Mouse (Mus musculus): Measurements from ENCODE around the gene Wapl. TPM values are rescaled to one million over a fixed set of nuclear protein-coding genes. Genes with fewer than 3 reads are reported as not detected.
A peak's percentile ranks its signal among the peaks of the same experiment; 100 is the strongest.

Gene Wapl
- polyA plus RNA-seq, 1 experiment from 2014 or later = 19.4 TPM

GRCm38 (mm10) chr14:34662478-34662826 is 11.3 kb upstream of the Wapl start:
- H3K9me3 ChIP-seq = no peaks in the 10 kb centered on the region
- H3K27me3 ChIP-seq = peaks cover 64% of the 10 kb centered on the region
- H3K9ac ChIP-seq = peak overlapping the region; percentile 63; the same call in 1 of the 2 replicates
- peak overlapping the region; percentile 91 for H3K4me2 ChIP-seq
- peak overlapping the region; percentile 50 for H3K4me3 ChIP-seq
- 11% methylated on average over 4 of the region's 4 CpGs for WGBS
- H3K4me1 ChIP-seq (replicated peaks) = peaks cover 19% of the 10 kb centered on the region
- no peak; the same call in 1 of the 2 replicates for ATAC-seq (ENCODE audit: low FRiP score)
- no peaks in the 10 kb centered on the region for H3K36me3 ChIP-seq
- H3K27ac ChIP-seq = no peak overlapping the region

GRCm38 (mm10) chr14:34663381-34663780 is 10.3 kb upstream of the Wapl start:
- Histone ChIP-seq H3K9me3 (no peaks in the 10 kb centered on the region), H3K9ac (no peak overlapping the region), H3K4me2 (no peak overlapping the region), H3K27ac (no peak overlapping the region), H3K27me3 (peaks cover 64% of the 10 kb centered on the region), H3K4me3 (no peak overlapping the region), H3K36me3 (no peaks in the 10 kb centered on the region), H3K4me1 (replicated peaks) (peaks cover 19% of the 10 kb centered on the region)
- WGBS = 81% methylated on average over 1 of the region's 1 CpGs
- no peak for ATAC-seq (ENCODE audit: low FRiP score)

- WGBS = 79% methylated on average over 3 of the region's 3 CpGs
- no peak for ATAC-seq (ENCODE audit: low FRiP score)
- Histone ChIP-seq H3K9ac (no peak overlapping the region), H3K9me3 (no peaks in the 10 kb centered on the region), H3K36me3 (no peaks in the 10 kb centered on the region), H3K27ac (no peak overlapping the region), H3K4me3 (no peak overlapping the region), H3K4me2 (no peak overlapping the region), H3K4me1 (replicated peaks) (peaks cover 15% of the 10 kb centered on the region), H3K27me3 (peaks cover 7% of the 10 kb centered on the region; the same call in 1 of the 2 replicates)
These were observed 4.6 kb upstream of the Wapl start for GRCm38 (mm10) chr14:34669082-34669481.

GRCm38 (mm10) chr14:34670256-34670655 is 3.5 kb upstream of the Wapl start:
- H3K4me1 ChIP-seq (replicated peaks) = peaks cover 21% of the 10 kb centered on the region
- no peak overlapping the region for H3K27ac ChIP-seq
- H3K36me3 ChIP-seq = no peaks in the 10 kb centered on the region
- 65% methylated on average over 2 of the region's 2 CpGs for WGBS
- H3K4me2 ChIP-seq = no peak overlapping the region
- no peak overlapping the region for H3K4me3 ChIP-seq
- no peak for ATAC-seq (ENCODE audit: low FRiP score)
- H3K9ac ChIP-seq = no peak overlapping the region
- no peaks in the 10 kb centered on the region for H3K27me3 ChIP-seq
- no peaks in the 10 kb centered on the region for H3K9me3 ChIP-seq

- Histone ChIP-seq H3K36me3 (peaks cover 8% of the 10 kb centered on the region), H3K4me1 (replicated peaks) (peaks cover 28% of the 10 kb centered on the region), H3K4me2 (peak overlapping the region; percentile 94), H3K9me3 (no peaks in the 10 kb centered on the region), H3K9ac (peak overlapping the region; percentile 96), H3K4me3 (peak overlapping the region; percentile 98), H3K27ac (peak overlapping the region; percentile 96), H3K27me3 (no peaks in the 10 kb centered on the region)
- 1% methylated on average over 51 of the region's 52 CpGs for WGBS
- no peak for ATAC-seq (ENCODE audit: low FRiP score)
These were observed 582 bp downstream of the Wapl start for GRCm38 (mm10) chr14:34674229-34674791.

GRCm38 (mm10) chr14:34674932-34675331 is 1.2 kb downstream of the Wapl start:
- Histone ChIP-seq H3K4me1 (replicated peaks) (peaks cover 28% of the 10 kb centered on the region), H3K27ac (peak overlapping the region; percentile 96; the same call in 1 of the 2 replicates), H3K9ac (peak overlapping the region; percentile 96), H3K27me3 (no peaks in the 10 kb centered on the region), H3K36me3 (peaks cover 8% of the 10 kb centered on the region), H3K4me2 (peak overlapping the region; percentile 94), H3K9me3 (no peaks in the 10 kb centered on the region), H3K4me3 (peak overlapping the region; percentile 98)
- ATAC-seq (ENCODE audit: low FRiP score) = no peak
- 35% methylated on average over 9 of the region's 9 CpGs for whole genome bisulfite sequencing

- Histone ChIP-seq H3K27ac (no peak overlapping the region), H3K4me3 (no peak overlapping the region), H3K9me3 (no peaks in the 10 kb centered on the region), H3K4me2 (peak overlapping the region; percentile 94), H3K27me3 (no peaks in the 10 kb centered on the region), H3K9ac (no peak overlapping the region), H3K4me1 (replicated peaks) (peaks cover 28% of the 10 kb centered on the region), H3K36me3 (peaks cover 8% of the 10 kb centered on the region)
- 77% methylated on average over 5 of the region's 5 CpGs for WGBS
- ATAC-seq (ENCODE audit: low FRiP score) = no peak
These were observed 1.7 kb downstream of the Wapl start for GRCm38 (mm10) chr14:34675347-34675865.

- Histone ChIP-seq H3K36me3 (peaks cover 8% of the 10 kb centered on the region), H3K4me3 (no peak overlapping the region), H3K4me1 (replicated peaks) (peaks cover 10% of the 10 kb centered on the region), H3K9me3 (no peaks in the 10 kb centered on the region), H3K27ac (no peak overlapping the region), H3K27me3 (no peaks in the 10 kb centered on the region), H3K9ac (no peak overlapping the region), H3K4me2 (no peak overlapping the region)
- WGBS = 72% methylated on average over 2 of the region's 2 CpGs
- ATAC-seq (ENCODE audit: low FRiP score) = no peak
These were observed 7.1 kb downstream of the Wapl start for GRCm38 (mm10) chr14:34680815-34681214.

GRCm38 (mm10) chr14:34684989-34685388 is 11.3 kb downstream of the Wapl start:
- no peak overlapping the region for H3K27ac ChIP-seq
- no peak overlapping the region for H3K4me3 ChIP-seq
- no peak overlapping the region for H3K4me2 ChIP-seq
- H3K27me3 ChIP-seq = no peaks in the 10 kb centered on the region
- H3K36me3 ChIP-seq = no peaks in the 10 kb centered on the region
- no peak overlapping the region for H3K9ac ChIP-seq
- H3K4me1 ChIP-seq (replicated peaks) = peaks cover 6% of the 10 kb centered on the region
- H3K9me3 ChIP-seq = no peaks in the 10 kb centered on the region
- no peak for ATAC-seq (ENCODE audit: low FRiP score)

- 95% methylated on average over 4 of the region's 4 CpGs for WGBS
- ATAC-seq (ENCODE audit: low FRiP score) = no peak
- Histone ChIP-seq H3K27me3 (no peaks in the 10 kb centered on the region), H3K4me3 (no peak overlapping the region), H3K9me3 (no peaks in the 10 kb centered on the region), H3K4me2 (no peak overlapping the region), H3K27ac (no peak overlapping the region), H3K9ac (no peak overlapping the region), H3K4me1 (replicated peaks) (no peaks in the 10 kb centered on the region), H3K36me3 (peaks cover 31% of the 10 kb centered on the region)
These were observed 20.2 kb downstream of the Wapl start for GRCm38 (mm10) chr14:34693970-34694369.

GRCm38 (mm10) chr14:34697376-34697775 is 23.6 kb downstream of the Wapl start:
- Histone ChIP-seq H3K36me3 (peaks cover 23% of the 10 kb centered on the region), H3K27me3 (no peaks in the 10 kb centered on the region), H3K27ac (no peak overlapping the region), H3K4me3 (no peak overlapping the region), H3K4me1 (replicated peaks) (no peaks in the 10 kb centered on the region), H3K4me2 (no peak overlapping the region), H3K9ac (no peak overlapping the region), H3K9me3 (no peaks in the 10 kb centered on the region)
- WGBS = 82% methylated on average over 1 of the region's 1 CpGs
- ATAC-seq (ENCODE audit: low FRiP score) = no peak

GRCm38 (mm10) chr14:34710209-34710608 is 36.5 kb downstream of the Wapl start:
- WGBS = 88% methylated on average over 2 of the region's 2 CpGs
- no peak overlapping the region for H3K9ac ChIP-seq
- no peak for ATAC-seq (ENCODE audit: low FRiP score)
- H3K4me1 ChIP-seq (replicated peaks) = no peaks in the 10 kb centered on the region
- H3K4me2 ChIP-seq = no peak overlapping the region
- peaks cover 11% of the 10 kb centered on the region; the same call in 1 of the 2 replicates for H3K36me3 ChIP-seq
- no peaks in the 10 kb centered on the region for H3K9me3 ChIP-seq
- no peaks in the 10 kb centered on the region for H3K27me3 ChIP-seq
- no peak overlapping the region for H3K4me3 ChIP-seq
- no peak overlapping the region for H3K27ac ChIP-seq

- H3K9me3 ChIP-seq = no peaks in the 10 kb centered on the region
- no peak overlapping the region for H3K4me2 ChIP-seq
- ATAC-seq (ENCODE audit: low FRiP score) = no peak
- whole genome bisulfite sequencing = 93% methylated on average over 3 of the region's 3 CpGs
- no peak overlapping the region for H3K27ac ChIP-seq
- H3K4me1 ChIP-seq (replicated peaks) = no peaks in the 10 kb centered on the region
- no peaks in the 10 kb centered on the region for H3K27me3 ChIP-seq
- no peak overlapping the region for H3K4me3 ChIP-seq
- peaks cover 11% of the 10 kb centered on the region; the same call in 1 of the 2 replicates for H3K36me3 ChIP-seq
- no peak overlapping the region for H3K9ac ChIP-seq
These were observed 38.3 kb downstream of the Wapl start for GRCm38 (mm10) chr14:34712027-34712426.
